Mouse (Mus musculus): ENCODE measurements around the gene Per2. TPM values are rescaled to one million over a fixed set of nuclear protein-coding genes. Genes with fewer than 3 reads are reported as not detected.

The Per2 gene
- 1.8 and 2.4 TPM in 2 replicates for polyA plus RNA-seq (2016; fragmentation: Nextera tagmentation; extraction: Ambion mirVana)

GRCm38 (mm10) chr1:91459059-91459809, at the start of gene Per2:
TSS of gene Per2 (minus strand) at chr1:91459324.
- Histone ChIP-seq H3K9me3 (replicated peaks) (no peaks in the 10 kb centered on the region), H3K4me1 (peaks cover 44% of the 10 kb centered on the region), H3K27ac (peak within 1 kb of the TSS; percentile 81), H3K36me3 (no peaks in the 10 kb centered on the region), H3K4me3 (peak within 1 kb of the TSS; percentile 69), H3K27me3 (ENCODE audit: low read depth, poor library complexity, severe bottlenecking) (peaks cover 23% of the 10 kb centered on the region)
- under 1% methylated on average over 91 of the region's 91 CpGs for WGBS
- peak; percentile 99 for DNase-seq (ENCODE audit: low spot score)

- WGBS, result 84% methylated on average over 3 of the region's 3 CpGs
- DNase-seq (ENCODE audit: low spot score), result no peak
Measured at GRCm38 (mm10) chr1:91504615-91505014, 45.5 kb upstream of the Per2 start.

DNA sequence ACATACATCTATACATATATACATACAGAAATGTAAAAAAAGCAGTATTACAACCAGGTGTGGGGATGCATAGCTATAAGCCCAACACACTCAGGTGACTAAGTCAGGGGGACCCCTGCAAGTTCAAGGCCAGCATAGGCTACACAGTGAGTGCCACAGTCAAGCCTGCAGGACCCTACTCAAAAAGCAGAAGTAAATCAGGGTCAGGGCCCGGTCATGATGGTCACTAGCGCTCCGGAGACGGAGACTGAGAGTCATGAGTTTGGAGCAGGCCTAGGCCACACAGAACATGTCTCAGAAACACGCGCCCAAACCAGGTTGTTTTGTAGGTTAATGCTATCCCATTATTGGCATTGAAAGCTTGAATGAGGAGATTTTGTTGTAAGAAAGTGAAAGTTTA, 39.5 kb upstream of the Per2 start:
- no peak overlapping the region for H3K4me3 ChIP-seq
- peaks cover 25% of the 10 kb centered on the region for H3K4me1 ChIP-seq
- peaks cover 42% of the 10 kb centered on the region for H3K36me3 ChIP-seq
- no peak overlapping the region for H3K27ac ChIP-seq
- H3K9me3 ChIP-seq (replicated peaks), result no peaks in the 10 kb centered on the region
- 0 out of 2 replicates have a peak, but pooled peaks cover 3% of the 10 kb centered on the region for H3K27me3 ChIP-seq (ENCODE audit: low read depth, poor library complexity, severe bottlenecking)
- WGBS, result 95% methylated on average over 6 of the region's 6 CpGs
- no peak for DNase-seq (ENCODE audit: low spot score)

More at GRCm38 (mm10) chr1:91504615-91505014, 45.5 kb upstream of the Per2 start:
- Histone ChIP-seq H3K9me3 (replicated peaks) (no peaks in the 10 kb centered on the region), H3K27me3 (ENCODE audit: low read depth, poor library complexity, severe bottlenecking) (no peaks in the 10 kb centered on the region), H3K36me3 (peaks cover 78% of the 10 kb centered on the region), H3K4me1 (no peaks in the 10 kb centered on the region), H3K27ac (no peak overlapping the region), H3K4me3 (no peak overlapping the region)

- peak overlapping the region; percentile 84; the same call in 1 of the 2 replicates for H3K27ac ChIP-seq
- H3K36me3 ChIP-seq, result peaks cover 13% of the 10 kb centered on the region
- peak overlapping the region; percentile 98 for H3K4me3 ChIP-seq
- peaks cover 25% of the 10 kb centered on the region for H3K4me1 ChIP-seq
- H3K9me3 ChIP-seq (replicated peaks), result no peaks in the 10 kb centered on the region
- 47% methylated on average over 5 of the region's 5 CpGs for WGBS
- peaks cover 12% of the 10 kb centered on the region; the same call in 1 of the 2 replicates for H3K27me3 ChIP-seq (ENCODE audit: low read depth, poor library complexity, severe bottlenecking)
- no peak for DNase-seq (ENCODE audit: low spot score)
Measured at GRCm38 (mm10) chr1:91495321-91495720, 36.2 kb upstream of the Per2 start.

DNA sequence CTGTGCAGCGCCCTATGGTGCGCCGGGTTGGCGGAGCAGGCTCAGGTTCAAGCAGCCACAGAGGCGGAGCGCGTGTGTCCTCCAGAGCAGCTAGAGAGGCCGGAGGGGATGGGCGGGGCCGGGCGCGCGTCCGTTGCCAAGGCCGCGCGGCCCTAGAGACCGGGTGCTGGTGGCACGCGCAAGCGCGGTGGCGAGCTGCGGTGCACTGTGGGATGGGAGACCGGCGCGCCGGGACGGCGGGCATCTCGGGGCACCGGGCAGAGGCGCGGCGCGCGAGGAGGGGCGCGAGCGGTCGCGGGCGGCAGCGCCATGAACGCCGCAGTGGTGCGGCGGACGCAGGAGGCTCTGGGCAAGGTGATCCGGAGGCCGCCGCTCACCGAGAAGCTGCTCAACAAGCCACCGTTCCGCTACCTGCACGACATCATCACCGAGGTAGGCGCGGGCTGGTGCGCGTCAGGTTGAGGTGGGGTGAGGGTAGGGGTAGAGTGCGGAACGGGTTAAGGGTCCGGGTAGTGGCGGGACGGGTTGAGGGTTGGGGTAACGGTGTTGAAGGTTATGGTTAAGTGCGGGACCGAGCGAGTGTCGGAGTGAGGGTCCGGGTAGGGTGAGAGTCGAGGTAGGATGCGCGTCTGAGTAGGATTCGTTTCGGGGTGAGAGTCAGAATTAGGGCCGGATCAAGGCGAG, 35.5 kb upstream of the Per2 start, which contains the start of gene Traf3ip1:
Gene Traf3ip1 (plus strand): TSS at position 191 of the 684 bp plus-strand sequence.
- H3K27ac ChIP-seq, result peak within 1 kb of the TSS; percentile 84
- H3K9me3 ChIP-seq (replicated peaks), result no peaks in the 10 kb centered on the region
- peaks cover 5% of the 10 kb centered on the region for H3K36me3 ChIP-seq
- H3K4me3 ChIP-seq, result peak within 1 kb of the TSS; percentile 98
- peaks cover 12% of the 10 kb centered on the region; the same call in 1 of the 2 replicates for H3K27me3 ChIP-seq (ENCODE audit: low read depth, poor library complexity, severe bottlenecking)
- peaks cover 25% of the 10 kb centered on the region for H3K4me1 ChIP-seq
- peak; percentile 96 for DNase-seq (ENCODE audit: low spot score)
- under 1% methylated on average over 79 of the region's 79 CpGs for WGBS

DNA sequence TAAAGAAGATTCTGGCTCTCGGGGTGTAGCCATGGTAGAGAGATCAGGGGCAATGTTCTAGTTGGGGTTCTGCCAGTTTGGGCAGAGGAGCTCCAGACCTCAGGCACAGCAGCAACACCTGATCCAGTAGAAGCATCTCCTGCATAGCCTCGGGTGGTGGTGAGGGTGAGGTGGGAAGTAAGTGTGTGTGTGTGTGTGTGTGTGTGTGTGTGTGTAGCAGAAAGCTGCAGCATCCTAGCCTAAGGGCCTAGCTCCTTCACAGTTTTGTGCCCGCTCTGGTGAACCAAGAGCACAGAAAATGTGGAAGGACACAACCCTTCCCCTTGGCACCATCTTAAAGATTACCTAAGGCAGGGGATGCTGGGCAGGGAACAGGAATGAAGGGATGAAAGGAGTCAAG, 34.8 kb upstream of the Per2 start:
- Histone ChIP-seq H3K4me3 (peak overlapping the region; percentile 98), H3K4me1 (peaks cover 25% of the 10 kb centered on the region), H3K36me3 (peaks cover 2% of the 10 kb centered on the region; the same call in 1 of the 2 replicates), H3K9me3 (replicated peaks) (no peaks in the 10 kb centered on the region), H3K27ac (no peak overlapping the region), H3K27me3 (ENCODE audit: low read depth, poor library complexity, severe bottlenecking) (peaks cover 12% of the 10 kb centered on the region; the same call in 1 of the 2 replicates)
- 52% methylated on average over 3 of the region's 3 CpGs for WGBS
- no peak for DNase-seq (ENCODE audit: low spot score)

- Histone ChIP-seq H3K27me3 (ENCODE audit: low read depth, poor library complexity, severe bottlenecking) (peaks cover 12% of the 10 kb centered on the region; the same call in 1 of the 2 replicates), H3K4me1 (peaks cover 25% of the 10 kb centered on the region)
- 63% methylated on average over 2 of the region's 2 CpGs for WGBS
Measured at GRCm38 (mm10) chr1:91492740-91493139, 33.6 kb upstream of the Per2 start.

GRCm38 (mm10) chr1:91490322-91490721, 31.2 kb upstream of the Per2 start:
- H3K27ac ChIP-seq, result no peak overlapping the region
- H3K36me3 ChIP-seq, result no peaks in the 10 kb centered on the region
- 79% methylated on average over 1 of the region's 1 CpGs for WGBS
- no peak for DNase-seq (ENCODE audit: low spot score)
- H3K9me3 ChIP-seq (replicated peaks), result no peaks in the 10 kb centered on the region
- H3K4me1 ChIP-seq, result peaks cover 15% of the 10 kb centered on the region
- no peak overlapping the region for H3K4me3 ChIP-seq
- peaks cover 12% of the 10 kb centered on the region; the same call in 1 of the 2 replicates for H3K27me3 ChIP-seq (ENCODE audit: low read depth, poor library complexity, severe bottlenecking)

More at GRCm38 (mm10) chr1:91492740-91493139, 33.6 kb upstream of the Per2 start:
- Histone ChIP-seq H3K4me3 (no peak overlapping the region), H3K27ac (no peak overlapping the region), H3K9me3 (replicated peaks) (no peaks in the 10 kb centered on the region), H3K36me3 (no peaks in the 10 kb centered on the region)
- DNase-seq (ENCODE audit: low spot score), result no peak

GRCm38 (mm10) chr1:91486165-91486564, 27.0 kb upstream of the Per2 start:
- H3K4me1 ChIP-seq, result no peaks in the 10 kb centered on the region
- no peaks in the 10 kb centered on the region for H3K27me3 ChIP-seq (ENCODE audit: low read depth, poor library complexity, severe bottlenecking)
- no peak overlapping the region for H3K4me3 ChIP-seq
- no peak for DNase-seq (ENCODE audit: low spot score)
- H3K27ac ChIP-seq, result no peak overlapping the region
- WGBS, result 80% methylated on average over 3 of the region's 3 CpGs
- H3K9me3 ChIP-seq (replicated peaks), result no peaks in the 10 kb centered on the region
- H3K36me3 ChIP-seq, result no peaks in the 10 kb centered on the region

DNA sequence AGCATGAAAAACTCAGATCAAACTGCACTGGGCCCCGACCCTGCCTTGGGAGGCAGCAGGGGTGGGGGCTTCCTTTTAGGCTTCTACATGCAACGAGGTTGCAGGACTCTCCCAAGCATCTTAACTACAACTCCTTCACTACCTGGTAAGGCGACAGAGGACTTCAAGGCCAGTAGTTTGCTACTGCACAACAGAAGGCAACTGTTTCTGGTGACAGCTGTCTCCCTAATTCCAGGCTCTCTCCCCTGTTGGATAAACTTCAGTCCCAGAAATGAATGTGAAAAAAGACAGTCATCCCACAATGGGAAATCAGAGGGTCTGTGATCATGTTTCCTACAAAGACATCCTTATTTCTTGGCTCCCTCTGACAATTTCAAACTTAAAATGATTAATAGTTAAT, 26.3 kb upstream of the Per2 start:
- H3K9me3 ChIP-seq (replicated peaks), result no peaks in the 10 kb centered on the region
- no peak overlapping the region for H3K4me3 ChIP-seq
- H3K4me1 ChIP-seq, result no peaks in the 10 kb centered on the region
- WGBS, result 69% methylated on average over 3 of the region's 3 CpGs
- no peaks in the 10 kb centered on the region for H3K27me3 ChIP-seq (ENCODE audit: low read depth, poor library complexity, severe bottlenecking)
- DNase-seq (ENCODE audit: low spot score), result no peak
- H3K36me3 ChIP-seq, result no peaks in the 10 kb centered on the region
- H3K27ac ChIP-seq, result no peak overlapping the region

DNA sequence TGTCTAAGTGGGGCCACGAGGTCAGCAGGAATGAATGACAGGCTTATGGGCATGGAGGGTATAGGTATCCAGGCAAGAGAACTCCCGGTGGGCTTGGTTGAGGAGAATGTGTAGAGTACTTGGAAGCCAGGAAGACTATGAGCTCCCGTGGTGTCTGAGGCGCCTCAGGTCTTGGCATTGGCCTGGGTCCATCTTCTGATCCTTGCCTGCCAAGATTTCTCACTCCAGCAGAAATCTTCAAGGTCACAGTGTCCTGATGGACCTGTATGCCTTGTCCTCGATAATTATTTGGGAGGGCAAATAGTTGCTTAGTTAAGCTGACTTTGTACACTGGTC, 24.9 kb upstream of the Per2 start:
- 81% methylated on average over 5 of the region's 5 CpGs for WGBS
- Histone ChIP-seq H3K9me3 (replicated peaks) (no peaks in the 10 kb centered on the region), H3K4me3 (no peak overlapping the region), H3K27ac (no peak overlapping the region), H3K4me1 (no peaks in the 10 kb centered on the region), H3K27me3 (ENCODE audit: low read depth, poor library complexity, severe bottlenecking) (no peaks in the 10 kb centered on the region), H3K36me3 (no peaks in the 10 kb centered on the region)
- no peak for DNase-seq (ENCODE audit: low spot score)

DNA sequence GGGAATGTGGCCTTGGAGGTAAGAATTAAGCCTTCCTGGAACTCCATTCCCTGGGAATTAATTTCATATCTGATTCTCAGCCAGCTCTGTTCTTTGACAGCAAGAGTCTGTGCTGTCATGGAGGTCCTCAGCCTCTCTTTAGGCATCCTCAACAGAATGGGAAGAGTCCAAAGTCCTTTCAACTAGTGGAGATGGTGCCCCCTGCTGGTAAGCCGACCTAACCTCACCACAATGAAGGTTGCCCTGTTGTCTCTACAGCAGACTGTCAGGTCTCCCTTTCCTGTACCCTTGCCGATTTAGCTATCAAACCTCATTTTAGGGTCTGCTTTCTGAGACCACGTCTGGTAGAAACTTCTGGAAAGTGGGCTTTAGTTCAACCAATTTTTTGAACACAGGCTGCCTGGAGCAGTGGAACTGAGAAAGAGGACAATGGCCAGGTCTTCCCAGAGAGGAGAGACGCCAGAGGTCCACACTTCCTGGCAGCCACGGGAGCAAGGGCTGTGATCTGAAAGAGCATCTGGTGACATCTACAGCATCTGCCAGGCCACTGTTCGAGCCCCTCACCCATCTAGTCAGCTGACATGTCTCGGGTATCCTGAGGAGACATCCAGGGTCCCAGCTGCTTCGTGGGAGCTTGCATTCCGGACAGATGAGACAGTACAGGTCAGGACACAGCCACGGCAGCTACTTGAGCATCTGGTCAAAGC, 24.3 kb upstream of the Per2 start:
- Histone ChIP-seq H3K27ac (no peak overlapping the region), H3K36me3 (no peaks in the 10 kb centered on the region), H3K27me3 (ENCODE audit: low read depth, poor library complexity, severe bottlenecking) (no peaks in the 10 kb centered on the region), H3K9me3 (replicated peaks) (no peaks in the 10 kb centered on the region), H3K4me3 (no peak overlapping the region), H3K4me1 (no peaks in the 10 kb centered on the region)
- DNase-seq (ENCODE audit: low spot score), result peak; percentile 81
- 43% methylated on average over 10 of the region's 10 CpGs for WGBS

Measured in limb, embryonic 10.5 days (tissue).